Mouse (Mus musculus) lung, adult 2 months (tissue): Measurements from ENCODE around the gene Med22.

Source experiments
- CTCF ChIP-seq: fragments of 200-500 bp; IDR thresholded peaks from 2 replicates; pipeline ENCODE4 v1.5.1; 2011; ENCODE audit warnings: mild to moderate bottlenecking, low read length, control low read depth; ENCODE audit not compliant: insufficient read depth
- POLR2A ChIP-seq: fragments of 200-500 bp; IDR thresholded peaks from 2 replicates; pipeline ENCODE4 v1.6.1; 2011; ENCODE audit warnings: low read depth, mild to moderate bottlenecking, control low read depth, low read length, borderline replicate concordance; ENCODE audit errors: extremely low read depth

DNA sequence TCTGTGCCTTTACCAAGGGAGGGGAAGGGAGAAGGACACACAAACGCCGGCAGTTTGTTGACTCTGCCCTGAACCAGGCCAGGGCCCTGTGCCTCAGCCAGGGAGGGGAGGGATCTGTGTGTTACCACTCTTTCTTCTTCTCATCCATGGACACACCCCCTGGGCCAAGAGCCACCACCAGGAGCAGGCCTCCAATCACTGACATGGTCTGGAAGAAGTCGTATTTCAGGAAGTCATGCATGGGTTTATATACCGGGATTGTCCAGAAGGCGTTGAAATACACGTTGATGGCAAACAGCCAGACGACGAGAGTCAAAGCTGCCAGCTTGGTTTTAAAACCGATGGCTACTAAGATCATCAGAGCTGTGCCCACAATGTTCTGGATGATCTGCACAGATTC, 11.3 kb upstream of the Med22 start:
- no peak for TF ChIP-seq CTCF
- TF ChIP-seq POLR2A: no peak
